Mouse (Mus musculus) G1E (cell line): ENCODE measurements around the gene Gm42791. TPM values are rescaled to one million over a fixed set of nuclear protein-coding genes. Genes with fewer than 3 reads are reported as not detected.

Experiments used
- ATAC-seq: 2 replicates; pipeline ENCODE4 v1.8.0; 2016; ENCODE audit warnings: mild to moderate bottlenecking; ENCODE audit not compliant: insufficient number of reproducible peaks, poor library complexity, low FRiP score, severe bottlenecking; ENCODE audit errors: extremely low read depth
- DNase-seq: peaks from one replicate; pipeline ENCODE4 v3.0.0; 2012; ENCODE audit warnings: low spot score
- H3K27me3 ChIP-seq: 2 replicates; pipeline ENCODE4 v1.6.1; 2012; ENCODE audit warnings: mild to moderate bottlenecking, low read length, inconsistent platforms; ENCODE audit not compliant: insufficient read depth
- H3K36me3 ChIP-seq: replicated peaks from 2 replicates; pipeline ENCODE3; 2012; ENCODE audit warnings: mild to moderate bottlenecking, inconsistent platforms
- H3K4me1 ChIP-seq: 2 replicates; pipeline ENCODE4 v1.6.1; 2012; ENCODE audit warnings: low read depth, low read length, inconsistent platforms, mixed read lengths; ENCODE audit not compliant: insufficient read depth
- H3K4me3 ChIP-seq: 2 replicates; pipeline ENCODE4 v1.5.1; 2012; ENCODE audit warnings: low read depth, mild to moderate bottlenecking, inconsistent platforms, low read length, moderate library complexity, mixed read lengths
- H3K9me3 ChIP-seq: replicated peaks from 2 replicates; pipeline ENCODE4 v1.6.1; 2012; ENCODE audit warnings: inconsistent platforms
- CTCF ChIP-seq: IDR thresholded peaks from 2 replicates; pipeline ENCODE4 v1.5.1; 2012; ENCODE audit warnings: low read depth, low read length, inconsistent platforms, mixed read lengths
- GATA1 ChIP-seq: IDR thresholded peaks from 2 replicates; pipeline ENCODE4 v1.6.1; 2012; ENCODE audit warnings: borderline replicate concordance, low read length, inconsistent platforms, mixed read lengths
- GATA2 ChIP-seq: IDR thresholded peaks from 2 replicates; pipeline ENCODE4 v1.6.1; 2012; ENCODE audit warnings: low read depth, low read length, inconsistent platforms, borderline replicate concordance
- POLR2AphosphoS5 ChIP-seq: IDR thresholded peaks from 2 replicates; pipeline ENCODE4 v1.6.1; 2012; ENCODE audit warnings: low read depth, low read length, inconsistent platforms; ENCODE audit not compliant: insufficient replicate concordance
- TAL1 ChIP-seq: conservative IDR thresholded peaks from 2 replicates; pipeline ENCODE4 v1.6.1; 2012; ENCODE audit warnings: low read depth, low read length, inconsistent platforms, mixed read lengths
- polyA plus RNA-seq: library from polyadenylated mRNA; stranded (reverse); fragments of >175 nt; gene quantifications from 2 replicates; pipeline ENCODE4 v1.2.3, GENCODE M21; 2012
- total RNA-seq, 2 experiments: library from RNA; stranded (forward) in 1 of 2; stranded (reverse) in 1 of 2; fragments of 200-1000 nt in 1 of 2; fragments of >200 nt in 1 of 2; fragmentation: Nextera tagmentation in 1 of 2; gene quantifications; 2 replicates each; pipeline ENCODE4 v1.2.3; 2014 to 2017

The Gm42791 gene
- total and polyA plus RNA-seq, 3 experiments: not detected

GRCm38 (mm10) chr5:148983108-148983664, 11.8 kb downstream of the Gm42791 start:
- ATAC-seq: no peak

GRCm38 (mm10) chr5:148982396-148982795, 12.6 kb downstream of the Gm42791 start:
- ATAC-seq: no peak
- Histone ChIP-seq H3K4me3 (no peak overlapping the region), H3K4me1 (no peaks in the 10 kb centered on the region)

More at GRCm38 (mm10) chr5:148983108-148983664, 11.8 kb downstream of the Gm42791 start:
- H3K27me3 ChIP-seq: no peaks in the 10 kb centered on the region
- TF ChIP-seq POLR2AphosphoS5 (no peak), GATA2 (no peak), CTCF (no peak), TAL1 (no peak), GATA1 (no peak)
- H3K36me3 ChIP-seq: no peaks in the 10 kb centered on the region
- peaks cover 43% of the 10 kb centered on the region for H3K9me3 ChIP-seq
- no peaks in the 10 kb centered on the region for H3K4me1 ChIP-seq
- H3K4me3 ChIP-seq: no peak overlapping the region
- no peak for DNase-seq

GRCm38 (mm10) chr5:148980607-148981006, 14.3 kb downstream of the Gm42791 start:
- TF ChIP-seq TAL1 (no peak), CTCF (no peak), POLR2AphosphoS5 (no peak), GATA2 (no peak), GATA1 (no peak)
- no peaks in the 10 kb centered on the region for H3K27me3 ChIP-seq
- H3K4me3 ChIP-seq: no peak overlapping the region
- no peak for DNase-seq
- no peaks in the 10 kb centered on the region for H3K36me3 ChIP-seq
- peaks cover 41% of the 10 kb centered on the region for H3K9me3 ChIP-seq
- ATAC-seq: no peak
- H3K4me1 ChIP-seq: no peaks in the 10 kb centered on the region

More at GRCm38 (mm10) chr5:148982396-148982795, 12.6 kb downstream of the Gm42791 start:
- peaks cover 36% of the 10 kb centered on the region for H3K9me3 ChIP-seq
- no peak for DNase-seq
- H3K36me3 ChIP-seq: no peaks in the 10 kb centered on the region
- no peak for TF ChIP-seq POLR2AphosphoS5
- no peak for TF ChIP-seq CTCF
- no peak for TF ChIP-seq TAL1
- no peak for TF ChIP-seq GATA1
- TF ChIP-seq GATA2: no peak
- no peaks in the 10 kb centered on the region for H3K27me3 ChIP-seq

- ATAC-seq: no peak
- Histone ChIP-seq H3K9me3 (peaks cover 40% of the 10 kb centered on the region), H3K36me3 (no peaks in the 10 kb centered on the region), H3K27me3 (no peaks in the 10 kb centered on the region), H3K4me3 (no peak overlapping the region), H3K4me1 (no peaks in the 10 kb centered on the region)
- DNase-seq: no peak
- TF ChIP-seq TAL1 (no peak), POLR2AphosphoS5 (no peak), CTCF (no peak), GATA1 (no peak), GATA2 (no peak)
Measured at GRCm38 (mm10) chr5:148978458-148979165, 16.3 kb downstream of the Gm42791 start.

GRCm38 (mm10) chr5:148977698-148978457, 17.1 kb downstream of the Gm42791 start:
- TF ChIP-seq POLR2AphosphoS5: no peak
- TF ChIP-seq TAL1: no peak
- no peak for TF ChIP-seq GATA2
- no peak for TF ChIP-seq GATA1
- no peak for TF ChIP-seq CTCF
- no peaks in the 10 kb centered on the region for H3K27me3 ChIP-seq
- no peaks in the 10 kb centered on the region for H3K4me1 ChIP-seq
- peaks cover 39% of the 10 kb centered on the region for H3K9me3 ChIP-seq
- H3K4me3 ChIP-seq: no peak overlapping the region
- H3K36me3 ChIP-seq: no peaks in the 10 kb centered on the region
- DNase-seq: no peak
- no peak for ATAC-seq

- Histone ChIP-seq H3K27me3 (no peaks in the 10 kb centered on the region), H3K36me3 (no peaks in the 10 kb centered on the region), H3K9me3 (peaks cover 33% of the 10 kb centered on the region), H3K4me3 (no peak overlapping the region), H3K4me1 (no peaks in the 10 kb centered on the region)
- TF ChIP-seq CTCF (no peak), GATA1 (no peak), TAL1 (no peak), GATA2 (no peak), POLR2AphosphoS5 (no peak)
- ATAC-seq (no peak), DNase-seq (no peak)
Measured at GRCm38 (mm10) chr5:148976876-148977275, 18.1 kb downstream of the Gm42791 start.
